Mouse (Mus musculus) ovary, adult 18-20 months (tissue): ENCODE measurements at regions not wholly inside any gene's neighbourhood (a gene's known extent, or its start where the extent isn't known, plus 50 kb on each side); places are given as distances from the start of the nearest gene placed in this dataset.

Experiments
- DNase-seq: peaks from one replicate; pipeline ENCODE4 v3.0.0; 2022; ENCODE audit warnings: low spot score, mixed read lengths

GRCm38 (mm10) chr16:12904937-12905336 is 204.5 kb upstream of the Ercc4 start:
- no peak for DNase-seq

- DNase-seq = no peak
These were observed 184.8 kb upstream of the Ercc4 start for GRCm38 (mm10) chr16:12924668-12925067.

DNA sequence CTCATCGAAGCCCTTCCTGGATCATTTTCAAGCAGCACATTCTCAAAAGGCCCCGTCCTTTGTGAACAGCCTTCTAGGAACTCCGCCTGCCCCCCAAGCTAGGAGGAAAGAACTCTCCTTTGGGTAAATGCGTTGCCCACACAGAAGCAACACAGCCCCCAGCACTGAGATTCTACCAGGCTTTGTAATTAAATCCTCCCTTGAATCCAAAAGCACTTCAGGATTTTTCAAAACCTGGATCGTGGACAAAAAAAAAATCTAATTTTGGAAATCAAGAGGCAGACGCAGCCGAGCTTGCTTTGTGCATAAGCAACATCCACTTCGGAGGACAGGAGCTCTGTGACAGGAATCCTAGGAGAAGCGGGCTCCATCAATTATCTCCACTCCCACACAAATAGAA is 183.6 kb upstream of the Ercc4 start:
- DNase-seq = no peak

GRCm38 (mm10) chr16:12931111-12931510 is 178.4 kb upstream of the Ercc4 start:
- DNase-seq = no peak

GRCm38 (mm10) chr16:12932959-12933358 is 176.5 kb upstream of the Ercc4 start:
- no peak for DNase-seq

DNA sequence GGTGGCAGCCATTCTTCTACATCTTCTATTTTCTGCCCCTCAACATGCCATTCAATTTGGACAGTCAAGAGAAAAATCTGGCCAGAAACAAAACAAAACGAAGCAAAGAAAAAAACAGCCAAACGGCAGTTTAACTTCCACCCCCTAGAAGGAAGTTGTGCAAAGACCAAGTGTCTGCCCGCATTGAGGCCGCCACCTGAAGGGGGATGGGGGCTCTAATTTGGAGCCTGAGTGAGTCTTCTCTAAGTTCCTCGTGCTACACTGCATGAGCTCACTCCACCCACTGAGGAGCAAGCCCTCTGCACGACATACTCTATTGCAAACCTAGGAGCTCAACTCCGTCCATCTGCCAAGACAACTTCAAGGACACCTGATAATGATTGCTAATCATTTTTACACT is 174.9 kb upstream of the Ercc4 start:
- no peak for DNase-seq

DNA sequence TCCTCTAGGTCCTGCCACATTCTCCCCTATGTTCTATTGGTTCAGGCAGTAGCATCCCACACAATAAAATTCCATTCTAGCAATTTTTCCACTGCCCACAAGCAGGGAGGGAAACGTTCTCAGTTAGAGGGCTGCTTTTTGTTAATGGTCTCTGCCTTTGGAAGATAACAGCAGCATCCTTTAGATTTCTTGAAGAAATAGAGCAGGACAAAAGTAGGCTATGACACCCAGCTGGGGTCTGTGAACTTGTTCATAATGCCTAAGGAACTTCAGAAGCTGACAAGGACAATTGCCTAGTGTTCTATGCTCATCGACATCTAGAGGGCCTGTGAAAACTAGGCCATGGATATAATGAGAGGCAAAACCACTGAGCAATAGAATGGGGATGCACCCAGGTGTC is 174.2 kb upstream of the Ercc4 start:
- DNase-seq = no peak

DNA sequence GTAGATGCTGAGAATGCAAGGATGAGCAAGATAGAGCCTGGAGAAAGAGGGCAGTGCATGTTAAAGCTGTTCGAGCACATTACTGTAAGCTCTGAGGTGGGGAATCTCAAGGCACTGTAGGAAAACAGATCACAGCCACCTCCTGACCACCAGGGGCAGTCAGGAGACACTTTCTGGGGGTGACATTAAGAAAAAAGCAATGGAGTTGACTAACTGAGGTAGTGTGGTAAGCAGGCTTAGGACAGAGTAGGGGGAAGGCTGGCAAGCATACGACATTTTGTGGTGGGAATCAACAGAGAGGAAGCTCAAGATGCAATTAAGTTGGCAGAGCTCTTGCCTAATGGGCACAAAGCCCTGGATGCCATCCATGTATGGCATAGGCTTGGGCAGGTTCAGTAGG is 172.9 kb upstream of the Ercc4 start:
- DNase-seq = no peak

GRCm38 (mm10) chr16:12938563-12938962 is 170.9 kb upstream of the Ercc4 start:
- no peak for DNase-seq

GRCm38 (mm10) chr16:12951176-12951575 is 158.3 kb upstream of the Ercc4 start:
- DNase-seq = no peak

DNA sequence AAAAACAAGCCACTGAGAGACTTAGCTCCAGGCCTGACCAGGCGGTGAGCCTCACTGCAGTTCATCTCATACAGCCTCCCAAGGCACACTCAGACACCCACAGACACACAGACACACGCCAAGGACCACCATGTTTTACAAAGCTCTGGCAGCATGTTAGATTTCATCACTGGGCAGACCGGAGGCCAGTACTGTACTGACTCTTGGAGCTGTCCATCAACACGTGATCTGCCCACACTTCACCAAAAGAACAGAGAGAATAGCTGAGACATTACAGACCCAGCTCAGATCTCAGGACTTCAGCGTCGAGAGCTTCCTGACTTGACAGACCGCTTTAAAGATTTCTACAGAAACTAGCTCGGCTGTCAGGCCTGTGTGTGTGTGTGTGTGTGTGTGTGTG is 155.5 kb upstream of the Ercc4 start:
- DNase-seq = no peak

- DNase-seq = no peak
These were observed 153.1 kb upstream of the Ercc4 start for GRCm38 (mm10) chr16:12956416-12956815.

GRCm38 (mm10) chr16:12960885-12961284 is 148.6 kb upstream of the Ercc4 start:
- DNase-seq = no peak

DNA sequence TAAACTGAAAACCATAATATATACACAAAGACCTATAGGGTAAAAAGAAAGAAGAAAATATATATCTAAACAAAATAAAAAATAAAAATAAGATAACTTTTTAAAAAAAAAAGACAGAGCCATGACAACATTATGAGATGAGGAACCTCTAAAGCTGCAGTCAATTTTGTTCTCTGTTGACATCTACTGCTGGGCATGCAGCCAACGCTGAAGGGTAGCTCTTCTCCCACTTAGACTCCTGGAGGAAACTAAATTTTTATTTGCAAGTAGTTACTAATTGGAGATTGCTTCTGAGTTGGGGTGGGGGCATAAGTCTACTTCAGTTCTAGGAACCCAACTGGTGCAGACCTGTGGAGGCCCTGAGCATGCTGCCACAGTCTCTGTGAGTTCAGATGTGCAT is 126.8 kb upstream of the Ercc4 start:
- no peak for DNase-seq

DNA sequence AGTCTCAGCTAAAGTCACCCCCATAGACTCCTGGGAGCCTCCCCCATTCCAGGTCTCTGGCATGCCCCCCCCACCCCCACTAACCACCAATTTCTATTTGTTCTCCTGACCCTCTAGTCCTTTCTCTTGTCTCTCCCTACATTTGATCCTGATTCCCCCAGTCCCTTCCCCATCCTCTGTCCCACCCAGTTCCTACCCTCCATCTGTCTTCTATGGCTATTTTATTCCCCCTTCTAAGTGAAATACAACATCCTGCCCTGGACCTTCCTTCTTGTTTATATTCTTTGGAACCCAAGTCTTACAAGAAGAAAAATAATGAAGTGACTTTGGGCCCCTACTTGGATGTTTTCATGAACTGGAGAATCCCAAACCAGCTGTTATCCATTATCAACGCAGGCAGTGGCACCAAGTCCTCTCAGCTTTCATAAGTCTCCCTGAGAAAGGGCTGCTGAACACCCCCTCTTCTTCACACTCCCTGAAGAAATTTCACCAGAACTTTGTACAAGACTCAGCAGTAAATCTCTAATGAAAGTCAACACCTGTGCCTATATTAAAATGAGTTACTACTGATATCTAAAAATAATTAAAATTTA is 108.1 kb upstream of the Ercc4 start:
- no peak for DNase-seq

- DNase-seq = no peak
These were observed 96.6 kb upstream of the Ercc4 start for GRCm38 (mm10) chr16:13012863-13013262.

DNA sequence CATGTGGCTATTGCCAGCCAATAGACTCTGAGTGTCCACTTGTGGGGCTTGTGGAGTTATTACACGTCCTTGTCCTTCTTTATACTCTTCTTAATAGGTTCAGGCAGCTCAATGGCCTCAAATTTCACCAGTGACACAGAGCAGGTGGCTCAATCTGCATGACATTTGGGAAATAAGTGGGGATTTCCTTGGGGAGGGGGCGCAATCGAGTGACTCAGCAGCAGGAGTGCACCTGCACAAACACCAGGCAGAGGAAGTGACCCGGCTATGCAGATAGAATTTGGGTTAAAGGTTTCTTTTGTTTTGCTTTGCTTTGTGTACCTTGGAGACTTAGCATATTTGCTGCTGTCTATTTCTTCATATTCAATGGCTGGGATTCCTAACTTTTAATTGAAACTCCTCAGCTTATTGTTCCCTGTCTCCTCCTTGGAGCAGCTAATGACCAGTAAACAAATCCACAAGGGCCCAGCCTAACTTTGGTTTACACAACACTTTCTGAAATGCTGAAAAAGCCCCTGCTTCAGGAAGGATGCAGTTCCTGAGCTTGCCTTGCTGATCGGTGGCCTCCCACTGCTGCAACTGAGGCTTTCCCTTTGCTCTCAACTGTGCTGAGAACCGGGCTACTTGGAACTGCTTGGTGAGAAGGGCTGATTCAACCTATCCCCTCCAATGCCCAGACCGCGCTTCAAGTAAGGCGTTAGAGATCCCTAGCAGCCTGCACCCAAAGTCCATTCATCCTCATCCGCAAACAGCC is 95.4 kb upstream of the Ercc4 start:
- DNase-seq = no peak

GRCm38 (mm10) chr16:13022875-13023274 is 86.6 kb upstream of the Ercc4 start:
- no peak for DNase-seq

- DNase-seq = no peak
These were observed 84.1 kb upstream of the Ercc4 start for GRCm38 (mm10) chr16:13025393-13025792.

DNA sequence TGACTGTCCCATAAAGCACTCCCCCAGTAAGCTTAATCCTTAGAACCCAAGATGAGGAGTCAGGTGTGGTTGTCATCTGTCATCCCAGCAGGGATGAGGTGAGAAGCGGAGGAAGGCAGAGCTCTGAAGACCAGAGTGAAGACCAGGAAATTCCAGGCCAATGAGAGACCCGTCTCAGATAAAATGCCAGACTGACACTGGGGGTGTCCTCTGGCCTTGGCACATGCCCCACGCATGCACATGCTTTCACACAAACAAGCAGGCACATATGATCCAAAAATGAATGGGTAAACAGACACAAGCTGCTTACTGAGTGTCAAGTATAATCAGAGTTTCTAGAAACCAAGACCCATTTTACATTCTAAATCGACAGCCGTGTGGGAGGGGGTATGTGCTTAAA is 75.3 kb upstream of the Ercc4 start:
- DNase-seq = no peak

GRCm38 (mm10) chr16:13036596-13036995 is 72.9 kb upstream of the Ercc4 start:
- no peak for DNase-seq

DNA sequence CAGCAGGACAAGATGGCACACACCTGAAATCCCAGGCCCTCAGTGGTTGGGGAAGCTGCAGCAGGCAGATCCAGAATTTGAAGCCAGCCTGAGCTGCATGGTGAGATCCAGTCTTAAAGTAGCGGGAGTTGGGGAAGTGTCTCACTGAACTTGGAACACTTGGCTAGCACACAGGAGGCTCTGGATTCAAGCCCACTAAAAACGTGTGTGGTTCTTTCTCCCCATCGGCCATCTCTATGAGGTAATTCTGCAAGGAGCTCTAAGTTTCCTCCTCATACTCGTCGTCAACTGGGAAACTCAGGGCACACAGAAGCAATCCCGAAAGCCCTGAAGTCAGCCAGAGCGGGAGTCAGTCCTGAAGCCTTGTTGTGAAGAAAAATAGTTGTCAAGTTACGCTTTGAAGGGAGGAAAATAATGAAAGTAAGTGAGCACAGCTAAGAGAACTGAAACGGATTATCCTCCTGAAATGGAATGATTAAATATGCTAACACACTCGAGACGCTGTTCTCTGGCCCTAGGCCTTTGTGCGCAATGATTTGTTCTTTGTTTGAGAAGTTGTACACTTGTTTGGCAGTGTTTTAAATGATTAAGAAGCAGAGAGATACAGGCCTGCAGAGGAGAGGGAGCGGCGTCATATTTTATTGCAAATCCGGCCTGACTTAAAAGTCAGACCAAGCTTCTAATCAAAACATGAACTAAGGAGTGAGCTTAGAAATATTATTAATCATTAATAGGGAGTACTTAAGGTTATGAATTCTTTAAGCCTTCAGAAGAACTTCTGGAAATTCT is 69.0 kb upstream of the Ercc4 start:
- no peak for DNase-seq

DNA sequence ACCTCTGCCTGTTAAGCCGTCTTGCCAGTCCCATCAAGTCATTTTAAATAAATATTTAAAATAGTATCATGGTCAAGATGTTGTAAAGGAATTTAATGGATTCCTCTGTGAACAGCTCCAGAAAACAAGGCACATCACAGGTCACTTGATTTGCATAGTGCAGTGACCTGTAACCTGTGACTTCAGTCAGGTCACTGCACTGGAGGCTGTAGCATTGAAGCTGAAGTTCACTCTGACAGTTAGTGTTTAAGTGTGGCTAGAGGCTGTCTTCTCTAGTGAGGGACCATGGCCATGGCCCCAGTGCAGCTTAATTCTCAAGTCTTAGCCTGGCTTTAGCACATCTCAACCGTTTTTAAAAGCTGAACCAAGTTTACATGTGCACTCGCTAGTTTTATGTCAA is 68.1 kb upstream of the Ercc4 start:
- DNase-seq = no peak
